Mouse (Mus musculus) brown adipose tissue, adult 24 weeks (tissue): Measurements from ENCODE around the gene Muc4. TPM values are rescaled to one million over a fixed set of nuclear protein-coding genes. Genes with fewer than 3 reads are reported as not detected.

Source experiments
- H3K27ac ChIP-seq: fragments of 200-500 bp; replicated peaks from 2 replicates; pipeline ENCODE4 v1.5.1; 2012; ENCODE audit warnings: low read depth, mild to moderate bottlenecking, low read length
- H3K4me1 ChIP-seq: fragments of 200-500 bp; 2 replicates; pipeline ENCODE4 v1.6.1; 2012; ENCODE audit warnings: low read length, mixed read lengths; ENCODE audit not compliant: control insufficient read depth, insufficient read depth, insufficient read length
- H3K4me3 ChIP-seq: fragments of 200-500 bp; 2 replicates; pipeline ENCODE4 v1.5.1; 2012; ENCODE audit warnings: low read depth, mild to moderate bottlenecking, low read length, moderate library complexity; ENCODE audit not compliant: insufficient read depth
- polyA plus RNA-seq: library from polyadenylated mRNA; stranded (reverse); fragments of >200 nt; gene quantifications from 2 replicates; pipeline ENCODE4 v1.2.4, GENCODE M21; 2012; ENCODE audit not compliant: missing spikeins, insufficient read depth, insufficient read length

Gene Muc4
- polyA plus RNA-seq = not detected in 2 replicates

- no peak within 1 kb of the TSS for H3K4me3 ChIP-seq
- H3K27ac ChIP-seq = no peak within 1 kb of the TSS
- no peaks in the 10 kb centered on the region for H3K4me1 ChIP-seq
These were observed at the start of gene Muc4 for GRCm38 (mm10) chr16:32735586-32735985. Gene Muc4, plus strand, starts transcription at chr16:32735886.

- Histone ChIP-seq H3K4me1 (peaks cover 5% of the 10 kb centered on the region), H3K27ac (no peak overlapping the region), H3K4me3 (no peak overlapping the region)
These were observed 49.7 kb upstream of the Muc4 start for GRCm38 (mm10) chr16:32685998-32686397.

- Histone ChIP-seq H3K27ac (no peak overlapping the region), H3K4me3 (no peak overlapping the region), H3K4me1 (peaks cover 5% of the 10 kb centered on the region)
These were observed 48.5 kb upstream of the Muc4 start for GRCm38 (mm10) chr16:32687221-32687620.

- H3K27ac ChIP-seq = no peak overlapping the region
- H3K4me1 ChIP-seq = peaks cover 3% of the 10 kb centered on the region
- H3K4me3 ChIP-seq = no peak overlapping the region
These were observed 46.9 kb upstream of the Muc4 start for GRCm38 (mm10) chr16:32688770-32689169.

DNA sequence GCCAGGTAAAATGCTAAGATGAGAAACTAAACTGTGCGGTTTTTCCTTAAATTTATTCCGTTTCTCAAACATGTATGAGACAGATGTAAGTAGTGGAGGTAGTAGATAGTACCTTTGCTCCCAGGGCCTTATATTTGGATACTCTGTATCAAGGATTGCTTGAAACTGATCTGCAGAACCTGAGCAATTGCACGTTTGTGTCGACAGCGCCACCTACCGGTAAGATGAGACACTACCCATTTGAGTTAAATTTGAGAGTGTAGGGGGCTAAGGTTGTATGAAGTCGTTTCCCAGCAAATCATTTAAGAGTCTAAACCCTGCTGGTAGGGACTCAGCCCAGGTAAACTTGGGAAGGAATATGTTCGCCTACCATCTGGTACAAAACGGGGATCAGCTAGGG lies 46.2 kb upstream of the Muc4 start:
- Histone ChIP-seq H3K4me3 (no peak overlapping the region), H3K27ac (no peak overlapping the region), H3K4me1 (peaks cover 3% of the 10 kb centered on the region)

GRCm38 (mm10) chr16:32696841-32697464 lies 38.7 kb upstream of the Muc4 start:
- Histone ChIP-seq H3K4me1 (peaks cover 3% of the 10 kb centered on the region; the same call in 1 of the 2 replicates), H3K27ac (no peak overlapping the region), H3K4me3 (no peak overlapping the region)

- peaks cover 3% of the 10 kb centered on the region; the same call in 1 of the 2 replicates for H3K4me1 ChIP-seq
- no peak overlapping the region for H3K4me3 ChIP-seq
- no peak overlapping the region for H3K27ac ChIP-seq
These were observed 37.8 kb upstream of the Muc4 start for GRCm38 (mm10) chr16:32697665-32698446.

GRCm38 (mm10) chr16:32698550-32698949 lies 37.1 kb upstream of the Muc4 start:
- no peak overlapping the region for H3K27ac ChIP-seq
- H3K4me1 ChIP-seq = peaks cover 5% of the 10 kb centered on the region; the same call in 1 of the 2 replicates
- H3K4me3 ChIP-seq = no peak overlapping the region

DNA sequence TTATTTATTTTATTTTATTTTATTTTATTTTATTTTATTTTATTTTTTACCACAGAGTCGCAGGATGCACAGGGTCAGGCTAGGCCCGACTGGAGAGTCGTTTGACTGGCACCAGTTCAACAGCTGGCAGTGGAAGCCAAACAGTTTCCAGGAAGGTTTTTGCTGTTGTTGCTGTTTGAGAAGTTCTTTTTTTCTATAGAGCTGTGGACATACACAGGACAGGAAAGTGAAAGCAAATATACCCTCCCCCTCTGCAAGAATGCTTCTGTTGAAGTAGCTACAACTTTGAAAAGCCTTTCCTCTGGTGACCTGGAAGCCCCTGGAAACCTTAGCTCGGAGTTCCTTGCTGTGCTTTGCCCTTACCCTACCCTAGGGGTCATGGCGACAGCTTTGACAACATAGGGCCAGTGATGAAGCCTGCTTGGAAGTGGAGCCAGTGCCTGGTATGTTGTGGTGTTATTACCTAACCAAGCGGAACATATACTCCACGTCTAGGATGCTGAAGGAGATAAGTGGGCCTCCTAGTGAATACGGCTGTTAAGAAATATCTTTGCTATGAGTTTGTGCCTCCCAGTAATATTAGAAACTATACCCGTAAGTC lies 32.3 kb upstream of the Muc4 start:
- no peak overlapping the region for H3K27ac ChIP-seq
- H3K4me1 ChIP-seq = peaks cover 5% of the 10 kb centered on the region; the same call in 1 of the 2 replicates
- no peak overlapping the region for H3K4me3 ChIP-seq

- no peak overlapping the region for H3K4me3 ChIP-seq
- peaks cover 2% of the 10 kb centered on the region; the same call in 1 of the 2 replicates for H3K4me1 ChIP-seq
- no peak overlapping the region for H3K27ac ChIP-seq
These were observed 30.1 kb upstream of the Muc4 start for GRCm38 (mm10) chr16:32705606-32706005.

DNA sequence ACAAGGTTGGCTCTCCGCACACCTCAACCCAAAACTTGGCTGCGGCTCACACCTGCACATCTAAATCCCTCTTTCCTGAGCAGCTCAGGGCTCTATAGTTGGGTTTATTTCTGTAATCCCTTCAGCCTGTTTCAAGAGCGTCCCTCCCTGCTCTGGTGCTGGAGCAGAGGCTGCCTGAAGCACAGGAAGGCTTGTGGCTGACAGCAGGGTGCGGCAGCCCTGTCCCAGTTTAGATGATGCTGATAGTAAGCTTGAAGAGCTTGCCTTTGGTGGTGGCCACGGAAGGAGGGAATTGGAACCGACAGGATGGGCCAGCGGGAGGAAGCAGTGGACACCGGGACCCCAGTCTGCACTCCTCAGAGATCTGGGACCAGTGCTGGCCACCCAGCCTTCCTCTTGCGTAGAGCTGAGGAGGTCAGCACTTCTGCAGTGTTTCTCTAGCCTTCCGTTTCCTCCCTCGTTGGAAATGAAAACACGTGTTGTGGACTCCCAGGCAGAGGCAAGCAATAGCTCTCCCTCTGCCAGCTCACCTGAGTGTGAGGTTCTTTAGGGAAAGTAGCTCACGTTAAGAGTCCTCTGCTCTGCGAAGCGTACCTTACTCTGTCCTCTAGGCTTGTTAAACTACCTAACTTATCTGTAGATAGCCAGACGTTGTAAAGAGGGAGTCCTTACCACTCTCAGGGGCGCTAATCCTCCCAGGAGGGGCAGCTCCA lies 28.4 kb upstream of the Muc4 start:
- H3K4me3 ChIP-seq = no peak overlapping the region
- H3K27ac ChIP-seq = no peak overlapping the region
- H3K4me1 ChIP-seq = peaks cover 2% of the 10 kb centered on the region; the same call in 1 of the 2 replicates

DNA sequence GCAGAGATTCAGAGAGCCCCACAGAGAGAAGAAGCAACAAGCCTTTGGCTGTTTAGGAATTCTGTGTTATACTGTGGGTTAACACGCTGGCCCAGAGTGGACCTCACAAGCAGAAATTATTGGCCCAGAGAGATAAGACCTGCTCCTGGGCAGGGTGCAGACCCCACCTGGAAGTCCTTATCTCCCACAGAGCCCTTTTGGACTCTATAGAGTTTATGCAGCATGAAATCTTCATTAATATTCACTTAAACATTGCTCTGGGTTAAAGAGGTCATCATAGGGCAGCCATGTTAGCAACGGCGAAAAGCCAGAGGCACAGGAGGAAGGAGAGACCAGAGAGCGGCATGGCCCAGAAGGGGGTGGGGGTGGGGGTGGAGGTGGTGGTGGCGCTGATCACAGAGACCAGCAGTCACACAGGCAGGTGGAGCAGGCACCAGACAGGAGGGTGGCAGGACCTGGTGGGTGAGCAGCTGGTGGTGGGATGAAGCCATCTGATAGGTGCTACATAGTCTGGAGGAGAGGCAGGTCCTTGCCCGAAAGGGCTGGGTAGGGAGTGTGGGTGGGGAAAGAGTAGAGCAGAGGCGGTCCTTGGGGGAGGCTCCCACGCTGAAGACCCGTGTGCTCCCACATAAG lies 27.7 kb upstream of the Muc4 start:
- Histone ChIP-seq H3K4me3 (no peak overlapping the region), H3K27ac (no peak overlapping the region), H3K4me1 (peaks cover 2% of the 10 kb centered on the region; the same call in 1 of the 2 replicates)

GRCm38 (mm10) chr16:32708457-32709033 lies 27.1 kb upstream of the Muc4 start:
- Histone ChIP-seq H3K4me1 (0 out of 2 replicates have a peak, but pooled peaks cover under 1% of the 10 kb centered on the region), H3K4me3 (no peak overlapping the region), H3K27ac (no peak overlapping the region)

- no peak overlapping the region for H3K4me3 ChIP-seq
- no peaks in the 10 kb centered on the region for H3K4me1 ChIP-seq
- no peak overlapping the region for H3K27ac ChIP-seq
These were observed 26.6 kb upstream of the Muc4 start for GRCm38 (mm10) chr16:32709116-32709515.
